Mouse (Mus musculus): ENCODE data around the gene Sucla2.
"Not testable (repeated sequence)": the region's sequence is repeated elsewhere in the genome, so short reads cannot be mapped to it uniquely, and the experiment has no call there.

Sucla2 gene

GRCm38 (mm10) chr14:73509765-73510423 lies 15.2 kb upstream of the Sucla2 start, which contains the start of gene Med4:
TSS of gene Med4 (plus strand) at chr14:73510025.
- peak; percentile 97 for DNase-seq (ENCODE audit: low read depth, low spot score)

GRCm38 (mm10) chr14:73524136-73524535 lies 983 bp upstream of the Sucla2 start:
- DNase-seq (ENCODE audit: low read depth, low spot score): no peak

- DNase-seq (ENCODE audit: low read depth, low spot score): not testable (repeated sequence)
These were observed 3.5 kb downstream of the Sucla2 start for GRCm38 (mm10) chr14:73528661-73529060.

DNA sequence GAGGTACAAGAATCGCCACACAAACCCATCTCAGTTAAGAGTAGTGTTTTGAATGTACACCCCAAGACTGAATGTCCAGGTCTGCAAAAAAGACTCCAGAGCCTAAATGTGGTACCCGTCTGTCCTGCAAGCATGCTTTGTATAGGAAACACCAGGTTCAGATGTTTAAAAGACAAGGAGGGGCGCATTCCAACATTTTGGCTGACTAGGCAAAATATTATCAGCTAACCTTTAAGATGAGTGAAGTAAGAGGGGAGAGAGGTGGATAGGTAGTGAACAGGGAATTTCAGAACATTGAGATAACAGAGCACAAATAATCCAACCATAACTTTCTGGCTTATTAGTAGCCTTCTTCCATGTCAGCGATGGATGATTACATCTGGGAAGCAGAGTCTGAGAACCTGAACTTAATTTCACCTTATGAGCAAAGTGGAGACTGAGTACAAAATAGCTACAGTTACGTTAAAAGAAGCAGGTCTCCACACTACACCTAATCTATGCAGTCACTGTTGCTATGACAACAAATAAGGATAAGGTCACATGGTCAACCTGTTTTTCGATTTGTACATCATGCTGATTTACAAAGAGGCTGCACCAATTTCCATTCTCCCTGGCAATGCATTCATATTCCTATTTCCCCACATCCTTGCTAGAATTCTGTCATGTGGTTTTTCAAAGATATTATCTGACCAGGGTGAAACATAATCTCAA lies 8.8 kb downstream of the Sucla2 start:
- DNase-seq (ENCODE audit: low read depth, low spot score): no peak

DNA sequence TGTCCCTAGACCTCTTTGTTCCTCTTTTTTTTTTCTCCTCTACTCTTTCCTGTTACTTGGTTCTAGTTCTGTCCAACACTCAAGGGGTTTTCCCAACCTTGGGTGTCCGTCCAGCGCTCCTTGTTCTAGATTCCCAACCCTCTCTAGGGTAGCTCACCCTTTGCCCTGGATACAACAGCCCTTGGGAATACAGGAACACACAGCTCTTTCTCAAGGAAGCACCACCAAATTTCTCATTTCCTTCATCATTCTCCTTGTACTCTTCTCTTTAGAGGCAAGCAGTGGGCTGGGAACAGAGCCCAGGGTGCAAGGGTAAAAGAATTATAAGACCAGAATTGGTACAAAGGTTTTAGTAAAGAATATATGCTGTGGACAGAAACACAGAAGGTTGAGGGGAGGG lies 10.5 kb downstream of the Sucla2 start:
- DNase-seq (ENCODE audit: low read depth, low spot score): no peak

GRCm38 (mm10) chr14:73543781-73544180 lies 18.7 kb downstream of the Sucla2 start:
- no peak for DNase-seq (ENCODE audit: low read depth, low spot score)

GRCm38 (mm10) chr14:73547034-73547433 lies 21.9 kb downstream of the Sucla2 start:
- DNase-seq (ENCODE audit: low read depth, low spot score): no peak

GRCm38 (mm10) chr14:73548051-73548450 lies 22.9 kb downstream of the Sucla2 start, which contains the start of gene Nudt15:
TSS of gene Nudt15 (minus strand) at chr14:73548242.
- no peak for DNase-seq (ENCODE audit: low read depth, low spot score)

- DNase-seq (ENCODE audit: low read depth, low spot score): peak; percentile 8
These were observed 25.2 kb downstream of the Sucla2 start for GRCm38 (mm10) chr14:73550291-73550690.

DNA sequence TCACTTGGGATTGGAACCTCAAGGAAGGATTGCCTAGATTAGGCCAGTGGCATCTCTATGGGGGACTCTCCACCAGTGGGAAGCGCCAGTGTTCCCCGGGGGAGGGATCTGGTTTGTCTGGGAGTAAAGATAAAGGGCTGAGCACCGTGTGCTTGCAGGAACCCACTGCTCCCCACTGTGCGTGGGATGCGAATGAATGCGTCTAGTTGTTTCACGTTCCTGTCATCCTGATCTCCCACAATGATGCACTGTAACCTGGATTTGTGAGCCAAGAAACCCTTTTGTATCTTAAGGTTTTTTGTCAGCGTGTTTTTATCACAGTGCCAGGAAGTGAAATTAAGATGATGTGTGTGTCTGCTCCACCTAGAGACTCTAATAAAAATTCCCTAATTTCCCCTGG lies 25.6 kb downstream of the Sucla2 start:
- peak; percentile 70 for DNase-seq (ENCODE audit: low read depth, low spot score)

DNA sequence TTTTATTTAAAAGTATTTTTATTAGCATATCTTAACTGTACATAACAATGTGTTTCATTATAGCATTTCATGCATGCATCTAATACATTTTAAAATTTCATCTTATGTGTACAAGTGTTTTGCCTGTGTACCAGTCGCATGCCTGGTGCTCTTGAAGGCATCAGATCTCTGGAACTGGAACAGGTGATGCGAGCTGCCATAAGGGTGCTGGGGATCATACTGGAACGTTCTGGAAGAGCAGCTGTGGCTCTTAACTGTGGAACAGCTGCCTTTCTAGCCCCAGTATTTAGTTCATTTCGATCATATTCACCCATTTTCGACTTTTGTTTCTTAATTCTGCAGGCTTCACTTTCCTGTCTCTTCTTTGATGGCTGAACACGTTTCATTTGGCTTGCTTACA lies 26.0 kb downstream of the Sucla2 start:
- peak; percentile 6 for DNase-seq (ENCODE audit: low read depth, low spot score)

DNA sequence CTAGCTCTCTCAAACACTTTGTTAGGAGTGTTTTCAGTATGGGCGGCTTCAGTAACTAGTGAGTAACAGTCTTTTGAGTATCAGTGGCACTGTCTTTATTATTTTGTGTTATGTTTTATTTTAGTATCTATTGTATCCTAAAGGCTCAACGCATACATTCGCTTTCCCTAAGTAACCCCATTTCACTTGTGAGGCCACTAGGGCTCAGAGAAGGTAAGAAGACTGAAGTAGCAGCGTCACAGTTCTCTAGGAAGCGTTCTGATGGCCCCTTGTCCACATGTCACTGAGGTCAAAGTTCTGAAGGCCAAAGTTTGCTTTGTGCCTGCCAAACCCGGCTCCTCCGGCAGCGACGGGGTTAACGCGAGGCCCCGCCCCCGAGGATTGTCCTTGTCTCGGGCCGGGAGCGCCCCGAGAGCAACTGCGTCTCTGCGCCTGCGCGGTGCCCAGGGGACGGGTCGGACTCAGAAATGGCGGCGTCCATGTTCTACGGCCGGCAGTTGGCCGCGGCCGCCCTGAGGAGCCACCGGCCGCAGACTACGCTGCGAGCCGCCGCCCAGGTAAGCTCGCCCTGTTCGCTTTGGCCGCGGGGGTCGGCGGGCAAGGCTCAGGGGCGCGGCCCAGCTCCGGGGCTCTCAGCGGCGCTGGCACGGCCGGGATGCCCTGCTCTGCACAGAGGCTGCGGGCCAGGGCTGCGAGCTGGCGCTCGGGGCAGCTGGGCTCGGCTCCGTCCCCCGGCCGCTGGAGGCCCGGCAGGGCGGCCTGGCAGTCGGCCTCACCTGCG lies 27.4 kb downstream of the Sucla2 start:
- DNase-seq (ENCODE audit: low read depth, low spot score): peak; percentile 95

GRCm38 (mm10) chr14:73553122-73553696 lies 28.1 kb downstream of the Sucla2 start:
- no peak for DNase-seq (ENCODE audit: low read depth, low spot score)

DNA sequence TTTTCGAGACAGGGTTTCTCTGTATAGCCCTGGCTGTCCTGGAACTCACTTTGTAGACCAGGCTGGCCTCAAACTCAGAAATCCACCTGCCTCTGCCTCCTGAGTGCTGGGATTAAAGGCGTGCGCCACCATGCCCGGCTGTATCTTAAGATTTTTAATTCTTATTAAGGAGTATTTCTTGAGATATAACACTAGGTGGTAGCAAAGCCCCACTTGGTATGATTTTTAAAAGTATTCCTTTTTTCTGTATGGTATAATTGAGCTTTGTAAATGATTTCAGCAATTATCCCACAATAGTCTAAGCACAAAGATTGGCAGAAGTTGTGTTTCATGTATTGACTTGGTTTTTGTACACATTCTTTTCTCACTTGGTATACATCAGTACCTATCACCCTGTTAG lies 44.7 kb downstream of the Sucla2 start:
- DNase-seq (ENCODE audit: low read depth, low spot score): not testable (repeated sequence)

GRCm38 (mm10) chr14:73571143-73571542 lies 46.0 kb downstream of the Sucla2 start:
- DNase-seq (ENCODE audit: low read depth, low spot score): no peak

GRCm38 (mm10) chr14:73574053-73574452 lies 48.9 kb downstream of the Sucla2 start:
- no peak for DNase-seq (ENCODE audit: low read depth, low spot score)

DNA sequence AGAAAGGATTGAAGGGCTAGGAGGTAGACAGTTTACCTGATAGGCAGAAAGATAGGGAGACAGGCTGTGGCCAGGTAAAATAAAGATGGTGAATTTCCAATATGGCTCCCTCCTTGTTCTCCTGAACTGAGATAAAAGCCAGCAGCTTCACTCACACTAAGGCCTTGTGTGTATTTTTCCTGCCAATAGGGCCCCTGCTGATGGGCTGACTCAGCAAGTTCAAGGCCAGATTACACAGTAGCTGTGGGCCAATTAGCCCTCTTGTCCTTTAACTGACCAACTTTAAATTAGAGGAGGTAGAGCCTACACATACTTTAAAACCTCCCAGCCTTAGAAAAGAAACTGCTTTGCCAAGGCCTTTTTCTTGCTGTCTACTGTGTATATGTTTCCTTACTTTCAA lies 51.2 kb downstream of the Sucla2 start:
- DNase-seq (ENCODE audit: low read depth, low spot score): no peak

DNA sequence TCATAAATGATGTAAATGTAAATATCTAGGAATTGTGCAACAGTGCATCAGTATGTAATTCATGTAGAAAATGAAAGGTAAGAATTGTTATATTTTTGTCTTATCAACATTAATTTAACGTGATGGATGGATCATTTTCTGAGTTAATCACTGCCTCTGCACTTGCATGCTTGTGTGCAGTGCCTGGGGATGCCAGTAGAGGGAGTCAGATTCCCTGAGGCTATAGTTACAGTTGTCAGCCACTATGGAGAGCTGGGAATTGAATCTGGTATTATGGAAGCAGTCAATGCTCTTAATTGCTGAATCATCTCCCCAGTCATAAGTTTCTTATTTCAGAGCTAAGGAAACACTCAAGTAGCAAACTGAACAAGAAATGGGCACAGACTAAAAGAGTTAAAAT lies 63.0 kb downstream of the Sucla2 start:
- no peak for DNase-seq (ENCODE audit: low read depth, low spot score)

DNA sequence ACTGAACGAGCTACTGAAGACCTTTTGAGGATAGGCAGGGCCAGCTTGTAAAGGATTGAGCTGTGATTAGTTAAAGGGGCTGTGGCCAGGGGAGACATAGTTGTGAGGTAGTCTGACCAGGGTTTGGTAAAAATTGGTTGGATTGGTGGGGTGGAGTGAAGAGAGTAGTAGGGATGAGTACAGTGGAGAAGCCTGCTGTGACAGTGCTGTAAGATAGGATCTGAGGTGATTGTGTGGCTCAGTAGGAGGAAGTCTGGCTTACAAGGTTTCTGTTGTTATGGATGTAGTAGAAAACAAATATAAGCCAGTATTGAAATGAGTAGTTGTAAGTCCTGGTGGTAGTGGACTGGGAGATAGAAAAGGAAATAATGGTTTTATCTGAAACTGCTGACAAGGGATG lies 67.0 kb downstream of the Sucla2 start:
- no peak for DNase-seq (ENCODE audit: low read depth, low spot score)

DNA sequence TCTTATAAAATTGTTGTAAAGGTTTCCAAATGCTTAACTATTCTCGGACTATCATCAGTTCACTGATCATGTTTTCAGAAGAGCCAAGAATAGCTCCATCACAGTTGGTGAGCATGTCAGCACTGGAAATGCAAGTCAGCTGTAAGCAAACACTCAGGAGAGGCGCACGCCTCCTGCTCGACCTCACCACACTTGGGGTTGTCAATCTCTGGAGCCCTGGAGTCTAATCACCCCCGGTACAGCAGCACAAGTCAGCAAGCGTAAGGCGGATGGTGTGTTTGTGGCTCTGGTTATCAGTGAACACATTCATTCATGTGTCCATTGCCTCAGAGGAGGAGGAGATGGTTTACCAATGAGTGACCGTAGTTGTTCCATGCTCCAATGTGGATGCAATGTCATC lies 74.6 kb downstream of the Sucla2 start:
- peak; percentile 18 for DNase-seq (ENCODE audit: low read depth, low spot score)

- DNase-seq (ENCODE audit: low read depth, low spot score): no peak
These were observed 82.6 kb downstream of the Sucla2 start for GRCm38 (mm10) chr14:73607732-73608131.
